Mouse (Mus musculus) layer of hippocampus, postnatal 14 days (tissue): Measurements from ENCODE around the gene Megf11. TPM values are rescaled to one million over a fixed set of nuclear protein-coding genes. Genes with fewer than 3 reads are reported as not detected.

Experiments used
- DNase-seq, 2 experiments: peaks; one replicate each; pipeline ENCODE4 v3.0.0; 2021 to 2022; ENCODE audit warnings: low spot score in 2 of 2, mixed read lengths in 1 of 2
- total RNA-seq, 2 experiments: library from RNA; stranded (reverse); gene quantifications; 2 replicates each; pipeline ENCODE4 v1.2.3; 2021

The Megf11 gene
- total RNA-seq, 2 experiments from 2014 or later, result 16.1 to 16.3 TPM

DNA sequence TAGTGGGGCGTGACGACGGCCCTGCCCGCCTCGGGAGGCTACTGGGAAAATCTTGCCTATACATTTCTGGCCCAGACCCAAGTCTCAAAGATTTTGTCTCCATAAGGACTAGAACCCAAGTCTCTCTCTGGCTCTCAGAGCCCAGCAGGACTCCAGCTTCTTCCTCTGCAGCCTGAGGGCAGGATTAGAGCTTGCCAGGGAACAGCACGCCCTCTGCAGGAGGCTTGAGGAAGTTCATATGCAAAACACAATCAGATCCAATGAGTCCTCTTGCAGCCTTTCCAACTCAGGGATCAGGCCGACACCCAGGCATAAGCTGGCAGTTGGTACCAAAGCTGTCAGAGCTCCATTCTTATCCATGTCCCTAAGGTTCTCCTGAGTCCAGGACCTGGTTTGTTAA is 122.6 kb downstream of the Megf11 start:
- DNase-seq, result no peak

DNA sequence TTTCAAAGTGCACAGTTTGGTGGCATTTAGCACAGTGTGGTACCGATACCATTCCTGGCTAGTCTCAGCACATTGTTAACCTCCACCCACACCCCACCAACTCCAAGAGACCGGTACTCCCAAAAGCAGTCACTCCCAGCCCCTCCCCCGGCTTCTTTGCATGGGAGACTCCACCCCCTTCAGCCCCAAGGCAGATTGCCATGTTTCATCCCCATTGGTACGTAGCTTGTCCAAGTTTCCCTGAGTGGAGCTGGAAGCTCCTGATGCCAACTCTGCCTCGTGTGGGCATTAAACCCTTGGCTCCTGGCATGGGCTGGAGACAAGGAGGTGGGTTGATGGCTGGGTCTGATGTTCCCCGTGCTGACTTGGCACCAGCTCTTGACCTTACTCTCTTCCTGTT is 129.4 kb downstream of the Megf11 start:
- DNase-seq, result no peak

DNA sequence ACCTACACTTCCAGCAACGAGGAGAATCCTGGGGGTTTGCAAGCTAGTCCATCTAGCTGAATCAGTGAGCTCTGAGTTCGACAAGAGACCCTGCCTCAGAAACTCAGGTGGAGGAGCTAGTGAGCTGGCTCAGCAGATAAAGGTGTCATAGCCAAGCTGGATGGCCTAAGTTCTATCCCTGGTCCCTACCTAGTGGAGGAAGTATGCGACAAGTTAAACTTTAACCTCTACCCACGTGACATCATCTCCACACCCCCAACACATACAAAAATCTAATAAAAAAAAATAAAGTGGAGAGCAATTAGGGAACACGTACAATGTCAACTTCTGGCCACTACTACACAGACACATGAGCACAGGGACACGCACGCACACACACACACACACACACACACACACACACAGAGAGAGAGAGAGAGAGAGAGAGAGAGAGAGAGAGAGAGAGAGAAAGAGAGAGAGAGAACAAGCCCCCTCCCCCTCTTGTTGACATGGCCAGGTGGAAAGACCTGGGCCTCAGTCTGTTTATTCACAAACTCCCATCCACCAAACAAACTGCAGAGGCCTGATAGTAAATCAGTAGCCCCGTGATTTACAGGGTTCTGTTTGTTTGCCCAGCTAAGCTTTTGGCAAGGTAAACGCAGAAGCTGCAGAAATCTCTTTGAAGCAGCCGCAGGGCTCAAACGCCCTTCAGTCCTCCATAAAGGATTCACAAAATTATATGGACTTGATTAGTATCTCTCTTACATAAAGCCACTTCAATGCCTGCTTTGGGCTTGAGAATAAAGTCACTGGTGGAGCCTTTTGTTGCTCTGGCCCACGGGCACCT is 134.7 kb downstream of the Megf11 start:
- no peak for DNase-seq

DNA sequence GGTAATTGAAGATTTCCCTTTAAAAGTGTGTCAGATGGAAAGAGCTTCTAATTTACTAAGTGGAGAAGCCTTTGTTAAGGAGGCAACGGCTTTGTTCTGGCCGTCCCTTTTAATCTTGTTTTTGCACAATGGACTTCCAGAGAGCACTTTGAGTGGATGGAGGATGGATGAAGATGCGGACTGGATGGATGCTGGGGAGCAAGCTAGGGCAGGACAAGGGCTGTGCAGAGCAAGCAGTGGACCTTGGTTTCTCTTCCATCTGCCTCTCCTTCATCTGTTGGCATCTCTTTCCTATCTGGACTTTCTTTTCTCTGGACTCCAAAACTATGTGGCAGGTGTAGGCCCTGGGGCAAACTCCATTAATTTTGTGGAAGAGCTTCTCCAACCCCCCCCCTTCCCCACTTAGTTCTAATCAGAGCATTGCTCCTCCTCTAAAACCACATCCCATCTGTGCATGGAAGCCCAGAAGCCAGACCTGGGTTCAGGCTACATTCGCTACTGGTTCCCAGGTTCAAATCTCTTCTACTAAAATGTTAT is 135.4 kb downstream of the Megf11 start:
- DNase-seq, result no peak

DNA sequence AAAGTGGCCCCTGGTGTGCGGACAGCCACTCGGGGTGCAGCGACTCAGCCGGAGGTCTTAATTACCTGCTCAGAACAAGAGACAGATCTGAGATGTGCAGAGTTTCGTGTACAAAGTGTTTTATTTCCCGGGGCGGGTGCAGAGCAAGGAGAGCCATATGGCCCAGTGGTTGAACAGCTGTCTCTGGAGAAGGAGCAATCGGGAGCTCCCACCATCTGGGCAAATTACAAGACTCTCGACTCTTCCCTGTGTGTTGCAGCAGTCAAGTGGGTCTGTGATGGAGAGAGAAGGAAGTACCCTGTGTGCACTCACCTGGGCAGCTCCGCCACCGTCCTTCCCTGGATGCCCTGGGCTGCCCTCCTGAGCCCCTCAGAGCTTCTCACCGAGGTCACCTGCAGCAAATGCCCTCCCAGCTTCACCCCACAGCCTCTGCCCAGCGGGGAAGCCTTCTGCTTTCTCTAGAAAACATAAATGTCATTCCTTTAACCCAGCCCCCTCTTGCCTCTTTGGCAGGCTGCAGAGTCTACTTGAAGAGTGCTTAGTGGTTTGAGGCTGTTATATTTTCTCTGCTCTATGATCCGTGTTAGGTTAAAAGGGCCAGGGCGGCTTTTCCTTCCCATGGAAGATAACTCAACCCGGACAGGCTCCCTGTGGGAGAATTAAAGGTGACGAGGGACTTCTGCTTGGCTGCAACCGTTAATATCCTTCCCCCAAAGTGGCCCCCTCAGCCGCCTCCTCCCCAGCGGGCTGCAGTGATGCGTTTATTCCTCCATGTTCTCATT is 138.0 kb downstream of the Megf11 start:
- no peak for DNase-seq

DNA sequence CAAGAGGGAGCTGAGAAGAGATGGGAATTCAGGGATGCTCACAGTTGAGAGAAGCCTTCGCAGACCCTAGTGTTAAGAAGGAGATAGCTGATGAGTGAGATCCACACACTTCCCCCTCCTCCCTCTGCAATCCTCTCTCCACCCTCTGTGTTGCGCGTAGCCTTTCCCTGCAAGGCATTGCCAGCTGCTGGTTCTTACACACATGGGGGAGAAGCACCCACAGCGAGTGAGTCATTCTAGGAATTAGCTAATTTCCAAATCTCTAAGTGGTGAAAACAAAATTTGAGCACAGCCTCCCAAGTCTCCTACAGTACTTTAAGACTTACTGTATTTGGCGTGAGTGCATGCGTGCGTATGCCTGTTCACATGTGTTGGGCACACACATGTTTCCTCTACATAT is 142.6 kb downstream of the Megf11 start:
- peak in 1 of 2 experiments; percentile 33 for DNase-seq

DNA sequence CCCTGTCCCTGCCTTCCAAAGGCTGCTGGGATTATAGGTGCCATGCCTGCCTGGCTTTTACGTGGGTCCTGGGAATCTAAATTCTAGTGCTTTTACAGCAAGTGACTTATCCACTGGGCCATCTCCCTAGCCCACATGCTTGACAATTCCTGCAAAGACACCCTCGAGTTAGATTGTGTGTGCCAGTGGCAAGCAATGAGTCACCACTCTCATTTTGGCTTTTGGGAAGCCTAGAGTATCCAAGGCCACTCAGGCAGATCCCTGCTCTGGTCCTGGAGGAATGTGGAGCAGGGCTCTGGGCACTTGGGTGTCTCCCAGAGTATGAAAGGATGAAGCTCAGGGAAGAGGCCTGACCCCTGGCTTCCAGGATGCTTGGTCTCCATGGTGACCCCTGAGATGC is 143.2 kb downstream of the Megf11 start:
- DNase-seq, result no peak

DNA sequence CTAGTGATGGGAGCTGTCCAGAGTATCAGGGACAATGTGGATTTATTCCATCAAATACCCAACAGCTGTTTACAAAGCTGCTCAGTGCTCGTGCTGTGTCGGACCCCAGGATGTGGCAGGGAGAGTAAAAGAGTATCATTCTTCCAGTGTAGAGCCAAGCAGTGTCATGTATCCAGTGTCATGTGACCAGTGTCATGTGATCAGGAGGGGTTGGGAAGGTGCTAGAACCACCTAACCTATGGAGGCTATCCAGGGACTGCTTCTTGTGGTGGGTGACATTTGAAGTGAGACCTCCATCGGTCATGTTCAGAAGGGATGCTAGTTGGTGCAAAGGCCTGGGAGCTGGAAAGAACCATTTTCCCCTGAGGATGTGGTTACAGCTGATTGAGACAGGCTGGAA is 146.5 kb downstream of the Megf11 start:
- DNase-seq, result no peak

DNA sequence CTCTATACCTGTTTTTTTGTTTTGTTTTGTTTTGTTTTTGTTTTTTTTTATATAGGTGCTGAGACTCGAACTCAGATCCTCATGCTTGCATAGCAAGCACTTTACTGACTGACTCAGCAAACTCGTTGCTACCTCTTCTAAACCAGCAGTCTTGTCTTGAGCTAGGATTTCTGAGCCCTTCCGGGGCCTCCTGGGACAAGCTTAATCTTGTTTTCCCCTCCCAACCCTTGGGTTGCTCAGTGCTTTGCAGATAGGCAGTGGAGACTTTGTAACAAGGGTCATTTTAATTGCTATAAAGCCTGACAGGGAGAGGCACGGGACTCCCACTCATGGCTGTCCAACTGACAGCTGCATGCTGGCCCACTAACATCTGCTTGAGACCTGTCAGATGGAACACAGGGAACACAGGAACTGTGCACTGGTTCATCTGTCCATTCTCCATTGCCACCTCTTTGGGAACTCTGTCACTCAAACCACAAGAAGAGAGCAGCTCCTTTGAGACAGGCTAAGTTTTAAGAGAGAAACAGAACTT is 147.4 kb downstream of the Megf11 start:
- DNase-seq, result no peak

DNA sequence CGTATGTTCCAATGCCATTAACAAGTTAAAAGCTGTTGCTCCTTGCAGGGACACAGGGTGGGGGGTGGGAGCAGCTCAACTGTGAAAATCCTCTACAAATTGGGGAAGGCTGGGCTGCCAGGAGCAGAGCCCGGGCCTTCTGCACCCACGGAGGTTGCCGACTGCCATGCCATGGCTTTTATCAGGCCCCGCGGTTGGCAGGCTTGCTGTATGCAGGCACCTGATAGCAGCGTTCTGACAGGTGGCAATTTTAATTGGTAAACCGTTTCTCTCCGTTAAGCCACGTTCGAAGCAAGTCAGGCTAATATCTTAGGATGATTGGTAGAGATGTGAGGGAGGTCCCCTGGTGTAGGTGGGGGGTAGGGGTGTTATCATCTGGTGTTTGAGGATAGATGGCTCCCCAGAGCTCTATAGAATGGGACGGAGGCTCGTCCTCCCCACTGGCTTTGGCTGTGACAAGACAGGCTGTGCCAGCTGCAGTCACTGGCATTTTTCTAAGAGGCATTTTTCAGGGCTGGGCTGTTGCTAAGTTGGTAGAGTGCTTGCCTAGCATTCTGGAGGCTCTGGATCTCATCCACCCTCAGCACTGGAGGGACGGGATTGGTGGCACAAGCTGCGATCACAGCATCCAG is 148.2 kb downstream of the Megf11 start:
- DNase-seq, result peak; percentile 39 to 51

DNA sequence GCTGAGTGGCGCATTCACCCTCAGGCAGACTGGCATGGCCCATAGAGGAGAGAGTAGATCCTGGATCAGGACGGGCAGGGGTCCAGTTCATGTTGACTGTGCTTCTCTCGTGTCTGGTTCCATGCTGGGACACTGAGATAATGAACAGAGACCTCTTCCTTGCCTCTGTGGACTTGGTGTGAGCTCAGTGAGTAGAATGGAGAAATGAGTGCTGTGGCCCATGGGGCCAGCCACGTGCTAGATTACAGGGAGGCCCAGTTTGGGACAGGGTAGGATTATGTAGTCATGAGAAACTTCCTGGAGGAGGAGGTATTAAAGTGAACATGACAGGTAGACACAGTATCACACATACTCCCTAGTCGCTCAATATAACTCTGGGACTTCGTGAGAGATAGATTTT is 148.9 kb downstream of the Megf11 start:
- DNase-seq, result no peak

DNA sequence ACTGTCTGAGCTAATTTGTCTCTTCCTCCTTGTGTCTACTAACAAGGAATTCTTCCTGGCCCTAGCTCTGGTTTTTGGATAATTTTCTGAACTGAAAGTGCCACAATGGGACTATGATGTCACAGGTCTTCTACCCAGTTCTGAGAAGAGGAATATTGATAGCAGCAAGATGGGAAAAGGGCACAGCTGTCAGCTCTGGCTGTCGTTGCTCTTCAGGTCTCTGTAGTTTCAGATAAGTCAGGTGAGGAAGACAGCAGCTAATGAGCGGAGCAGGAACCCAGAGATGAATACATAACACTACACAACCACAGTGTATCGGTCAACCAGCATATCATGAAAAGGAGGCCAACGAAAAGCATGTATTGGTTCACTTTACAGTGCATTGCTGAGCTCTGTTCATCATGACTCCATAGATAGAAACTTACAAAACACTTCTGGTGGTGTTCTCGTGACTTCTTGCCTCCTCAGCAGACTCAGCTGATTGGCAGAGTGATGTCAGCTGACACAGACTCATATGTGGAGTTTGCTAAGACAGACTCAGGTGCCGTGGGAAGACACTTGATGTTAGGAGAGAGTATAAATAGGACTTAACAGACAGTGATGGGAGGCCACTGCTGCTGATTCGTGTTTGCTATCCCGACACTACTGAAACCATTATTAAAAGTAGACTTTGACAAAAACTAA is 149.6 kb downstream of the Megf11 start:
- no peak for DNase-seq

DNA sequence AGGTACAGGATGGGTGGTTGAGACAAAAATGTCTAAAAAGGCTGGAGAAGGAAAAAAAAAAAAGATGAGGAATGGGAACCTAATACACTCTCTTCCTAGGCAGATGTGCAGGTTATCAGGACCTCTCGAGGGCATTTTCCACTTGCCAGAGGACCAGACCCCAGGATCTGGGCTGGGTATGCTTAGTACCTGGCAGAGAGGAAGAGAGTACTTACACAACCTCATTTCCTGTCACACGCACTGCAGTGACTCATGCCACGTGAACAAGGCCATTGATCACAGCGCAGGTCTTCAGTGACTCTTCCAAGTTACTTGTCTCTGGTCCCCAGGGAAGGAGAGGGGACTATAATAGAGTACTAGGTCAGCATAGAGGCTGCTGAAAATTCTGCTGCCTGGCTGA is 152.4 kb downstream of the Megf11 start:
- DNase-seq, result no peak

DNA sequence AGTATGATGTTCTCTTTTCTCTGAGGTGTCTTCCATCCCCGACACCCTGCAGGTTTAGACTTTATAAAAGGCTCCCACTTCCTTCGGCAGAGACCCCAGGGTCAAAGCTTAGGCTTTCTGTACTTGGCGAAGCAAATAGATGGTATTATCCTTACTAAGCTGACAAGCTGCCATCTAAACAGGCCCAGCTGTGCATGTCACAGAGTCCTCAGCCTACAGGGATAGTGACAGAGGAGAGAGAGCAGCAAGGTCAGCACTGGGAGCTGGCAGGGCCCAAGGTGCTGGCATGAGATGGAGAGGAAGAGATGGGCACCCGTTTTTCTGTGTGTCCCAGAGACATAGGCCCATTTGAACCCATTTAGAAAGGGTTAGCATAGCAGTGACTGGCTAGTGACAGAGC is 156.8 kb downstream of the Megf11 start:
- no peak for DNase-seq

DNA sequence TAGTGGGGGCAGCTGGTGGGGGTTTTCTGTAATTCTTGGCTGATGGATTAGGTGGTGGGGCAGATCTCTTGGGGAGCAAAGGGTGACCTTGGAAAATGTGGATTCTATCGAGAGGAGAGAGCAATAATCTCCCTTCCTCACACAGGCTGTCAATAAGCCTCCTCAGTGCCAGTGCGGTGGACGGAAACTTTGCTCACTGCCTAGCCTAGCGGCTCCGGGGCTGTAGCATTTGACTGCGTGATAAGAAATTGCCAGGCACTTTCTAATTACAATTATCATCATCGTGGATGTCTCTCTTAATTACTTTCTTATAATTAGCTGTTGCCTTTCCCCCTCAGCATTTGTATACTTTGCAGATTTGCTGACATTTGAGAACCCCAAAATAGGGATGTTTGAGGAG is 157.7 kb downstream of the Megf11 start:
- no peak for DNase-seq

DNA sequence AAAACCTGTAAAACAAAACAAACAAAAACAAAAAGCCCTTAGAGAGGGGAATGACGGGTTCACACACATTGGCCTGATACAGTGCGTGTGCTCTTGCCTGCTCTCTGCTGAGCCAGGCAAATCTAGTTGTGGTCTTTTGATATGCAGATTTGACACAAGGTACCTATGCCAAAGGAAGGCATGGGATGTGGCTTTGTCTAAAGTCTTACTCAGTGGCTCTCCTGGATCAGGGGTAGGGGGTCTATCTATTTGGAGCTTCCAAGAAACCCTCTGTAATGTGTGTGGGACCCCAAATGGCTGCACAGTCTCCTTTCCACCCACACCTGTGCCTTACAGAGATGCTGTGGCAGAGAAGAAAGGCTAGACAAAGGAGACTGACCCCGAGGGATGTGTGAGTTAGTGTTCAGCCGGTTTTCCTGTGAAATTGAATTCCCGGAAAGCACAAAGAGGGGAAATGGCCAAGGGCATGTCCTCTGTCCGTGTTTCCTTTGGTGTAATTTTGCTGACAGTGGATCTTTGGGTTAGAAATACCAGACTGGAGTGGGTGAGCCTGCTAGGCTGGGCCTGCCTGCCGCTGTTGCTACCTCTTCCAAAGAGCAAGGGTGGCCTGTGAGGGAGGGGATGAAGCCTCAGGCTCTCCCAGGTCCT is 161.0 kb downstream of the Megf11 start:
- DNase-seq, result no peak

DNA sequence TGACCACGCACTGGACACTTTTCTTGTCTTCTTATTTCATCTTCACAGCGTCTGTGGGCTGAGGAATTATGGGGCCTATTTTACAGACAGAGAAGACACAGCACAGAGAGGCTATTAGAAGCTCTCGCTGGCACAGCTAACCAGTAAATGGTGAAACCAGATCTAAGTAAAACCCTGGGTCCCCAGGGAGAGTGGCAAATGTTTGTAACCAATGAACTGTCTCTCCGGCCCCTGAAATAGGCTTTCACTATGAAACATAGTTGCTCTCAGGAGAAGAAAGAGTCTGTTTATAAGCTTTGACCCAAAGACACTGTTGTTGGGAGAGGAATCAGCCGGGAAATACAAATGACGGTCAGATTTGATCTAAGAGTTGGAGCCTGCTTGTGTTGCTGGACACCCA is 162.9 kb downstream of the Megf11 start:
- DNase-seq, result no peak

DNA sequence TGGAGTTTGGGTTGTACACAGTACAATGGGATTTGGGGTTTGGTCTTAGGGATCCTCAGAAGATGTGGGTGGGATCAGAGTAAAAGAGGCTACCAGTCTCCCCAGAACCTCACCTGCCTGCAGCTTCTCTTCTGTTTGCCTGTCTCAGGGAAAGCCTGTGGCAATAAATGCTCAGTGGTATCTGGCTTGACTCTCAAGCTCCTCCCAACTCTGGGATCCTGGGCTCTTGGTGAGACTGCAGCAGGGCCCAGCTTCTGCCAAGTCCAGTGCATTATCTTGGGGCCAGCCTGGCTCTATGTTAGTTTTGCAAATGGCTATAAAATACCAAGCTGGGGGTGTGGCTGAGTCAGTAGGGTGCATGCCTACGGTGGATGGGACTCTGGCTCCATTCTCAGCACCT is 165.9 kb downstream of the Megf11 start:
- no peak for DNase-seq

DNA sequence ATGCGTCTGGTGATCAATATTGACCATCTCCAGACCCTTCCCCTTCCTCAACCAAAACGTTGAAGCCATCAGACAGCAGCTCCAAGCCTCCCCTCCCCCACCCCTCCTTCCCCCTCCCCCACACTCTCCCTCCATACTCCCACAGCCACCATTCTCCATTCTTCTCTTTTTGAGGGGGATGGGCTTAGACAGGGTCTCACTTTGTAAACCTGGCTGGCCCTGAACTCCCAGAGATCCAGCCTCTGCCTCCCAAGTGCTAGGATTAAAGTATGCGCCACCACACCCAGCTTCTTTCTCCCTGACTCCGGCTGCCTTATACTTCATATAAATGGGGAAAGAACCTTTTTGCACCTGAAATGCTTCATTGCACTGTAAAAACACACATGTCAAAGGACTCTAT is 166.6 kb downstream of the Megf11 start:
- DNase-seq, result no peak

DNA sequence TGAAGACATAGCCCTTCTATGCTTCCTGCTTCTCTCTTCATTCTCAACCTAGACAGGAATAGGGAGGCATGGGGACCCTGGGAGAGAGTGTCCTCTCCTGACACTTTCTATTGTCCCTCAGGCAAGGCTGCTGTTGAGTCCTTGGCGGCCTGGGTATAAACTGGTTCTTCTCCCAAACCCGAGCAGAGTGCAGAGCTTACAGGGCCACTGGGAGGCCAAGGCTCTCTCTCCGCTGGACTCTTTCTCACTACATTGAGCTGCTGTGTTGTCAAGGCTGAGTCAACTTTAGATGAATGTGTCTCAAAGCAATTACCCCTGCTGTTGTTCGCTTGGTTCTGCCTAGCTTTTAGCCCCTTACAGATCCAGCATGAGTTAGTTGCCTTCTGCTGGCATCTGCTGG is 168.0 kb downstream of the Megf11 start:
- DNase-seq, result no peak

DNA sequence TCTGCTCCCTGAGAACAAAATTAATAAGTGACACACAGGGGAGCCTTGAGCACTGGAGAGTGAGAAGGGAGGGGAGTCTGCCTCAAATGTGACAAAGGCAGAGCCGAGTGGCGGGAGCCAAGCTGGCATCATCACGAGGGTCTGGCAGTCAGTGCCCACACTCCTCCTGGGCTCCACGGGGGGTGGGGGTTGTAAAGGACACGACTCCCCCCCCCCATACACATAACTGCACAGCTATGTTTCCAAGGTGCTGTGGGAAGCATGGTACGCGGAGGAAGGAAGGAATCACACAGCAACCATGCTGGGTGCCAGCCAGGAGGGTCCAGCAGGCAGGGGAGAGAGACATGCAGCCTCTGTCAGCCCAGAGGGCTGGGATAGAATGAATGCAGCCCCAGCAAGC is 170.2 kb downstream of the Megf11 start:
- DNase-seq, result no peak
